Mouse (Mus musculus): ENCODE measurements at regions not wholly inside any gene's neighbourhood (a gene's known extent, or its start where the extent isn't known, plus 50 kb on each side); places are given as distances from the start of the nearest gene placed in this dataset.

GRCm38 (mm10) chr4:33799110-33799509 lies 125.3 kb upstream of the Cnr1 start:
- no peak for DNase-seq

GRCm38 (mm10) chr4:33799831-33800230 lies 124.6 kb upstream of the Cnr1 start:
- DNase-seq, result no peak

- no peak for DNase-seq
These were observed 112.1 kb upstream of the Cnr1 start for GRCm38 (mm10) chr4:33812338-33812737.

GRCm38 (mm10) chr4:33823850-33824249 lies 100.5 kb upstream of the Cnr1 start:
- no peak for DNase-seq

- DNase-seq, result no peak
These were observed 91.3 kb upstream of the Cnr1 start for GRCm38 (mm10) chr4:33833134-33833533.

GRCm38 (mm10) chr4:33838436-33838835 lies 86.0 kb upstream of the Cnr1 start:
- DNase-seq, result no peak

- no peak for DNase-seq
These were observed 84.3 kb upstream of the Cnr1 start for GRCm38 (mm10) chr4:33840119-33840518.

- no peak for DNase-seq
These were observed 78.6 kb upstream of the Cnr1 start for GRCm38 (mm10) chr4:33845611-33846395.

- no peak for DNase-seq
These were observed 74.1 kb upstream of the Cnr1 start for GRCm38 (mm10) chr4:33850249-33850648.

GRCm38 (mm10) chr4:33852294-33852693 lies 72.1 kb upstream of the Cnr1 start:
- no peak for DNase-seq

GRCm38 (mm10) chr4:33855112-33855511 lies 69.3 kb upstream of the Cnr1 start:
- no peak for DNase-seq

- DNase-seq, result no peak
These were observed 57.3 kb upstream of the Cnr1 start for GRCm38 (mm10) chr4:33867126-33867525.

GRCm38 (mm10) chr4:33869317-33869716 lies 55.1 kb upstream of the Cnr1 start:
- no peak for DNase-seq
